Mouse (Mus musculus) ES-E14 (cell line): Measurements from ENCODE around the gene Gm20662.

Experiments used
- CHD2 ChIP-seq: IDR thresholded peaks from 2 replicates; pipeline ENCODE4 v1.6.1; 2014; ENCODE audit warnings: mild to moderate bottlenecking, low read depth, low read length, inconsistent platforms
- HCFC1 ChIP-seq: IDR thresholded peaks from 2 replicates; pipeline ENCODE4 v1.6.1; 2012; ENCODE audit warnings: low read length, inconsistent platforms, borderline replicate concordance; ENCODE audit not compliant: insufficient read depth
- ZNF384 ChIP-seq: IDR thresholded peaks from 2 replicates; pipeline ENCODE4 v1.6.1; 2012; ENCODE audit warnings: low read depth, low read length, inconsistent platforms

DNA sequence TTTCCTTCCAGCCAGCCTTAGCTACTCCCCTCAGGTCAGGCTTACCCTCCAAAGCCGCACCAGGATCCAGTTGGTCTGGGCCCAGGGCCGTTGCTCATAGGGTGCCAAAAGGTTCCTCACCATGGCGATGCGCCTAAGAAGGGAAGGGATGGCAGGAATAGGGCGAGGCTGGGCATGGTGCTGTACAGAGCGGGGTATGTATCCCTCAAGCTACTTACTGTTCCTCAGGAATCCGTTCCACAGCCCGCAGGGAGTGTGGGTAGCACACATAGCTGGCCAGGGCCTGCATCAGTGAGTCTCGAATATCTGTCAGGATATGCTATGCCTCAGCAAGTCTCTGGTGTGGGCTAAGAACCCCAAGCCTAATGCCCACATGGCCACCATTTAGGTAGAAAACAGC lies 62.1 kb downstream of the Gm20662 start:
- TF ChIP-seq ZNF384 (no peak), CHD2 (no peak), HCFC1 (no peak)
